Mouse (Mus musculus): ENCODE measurements around the gene Gm49380.

The Gm49380 gene

DNA sequence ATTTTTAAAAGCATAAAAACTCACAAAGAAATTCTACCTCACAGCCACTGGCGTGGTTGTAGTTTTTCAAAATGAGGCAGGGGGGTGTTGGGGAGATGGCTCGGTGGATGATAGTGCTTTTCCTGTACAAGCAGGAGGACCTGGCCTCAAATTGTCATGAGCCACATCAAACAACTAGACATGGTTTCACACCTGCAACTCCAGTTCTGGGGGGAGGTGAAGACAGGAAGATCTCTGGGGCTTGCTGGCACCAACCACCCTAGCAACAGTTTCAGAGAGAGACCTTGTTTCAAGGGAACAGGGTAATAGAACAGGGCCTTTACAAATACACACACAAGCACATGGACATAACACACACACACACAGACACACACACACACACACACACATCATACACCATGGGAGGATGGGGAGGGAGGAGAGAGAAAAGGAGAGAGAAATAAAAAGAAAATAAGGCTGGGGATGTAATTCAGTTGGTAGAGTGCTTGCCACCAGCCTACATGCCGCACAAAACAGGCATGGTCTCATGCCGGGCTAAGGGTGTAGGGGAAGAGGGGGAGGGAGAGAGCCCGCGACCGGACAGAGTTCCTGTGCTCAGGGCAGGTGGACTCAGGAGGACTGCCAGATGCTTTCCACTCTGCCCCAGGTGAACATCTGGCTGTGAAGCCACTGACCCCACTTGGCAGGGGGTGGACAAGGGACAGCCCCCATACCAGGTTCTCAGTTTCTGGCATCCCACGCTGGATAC is 91.0 kb downstream of the Gm49380 start:
- DNase-seq (ENCODE audit: low read depth, low spot score): no peak

DNA sequence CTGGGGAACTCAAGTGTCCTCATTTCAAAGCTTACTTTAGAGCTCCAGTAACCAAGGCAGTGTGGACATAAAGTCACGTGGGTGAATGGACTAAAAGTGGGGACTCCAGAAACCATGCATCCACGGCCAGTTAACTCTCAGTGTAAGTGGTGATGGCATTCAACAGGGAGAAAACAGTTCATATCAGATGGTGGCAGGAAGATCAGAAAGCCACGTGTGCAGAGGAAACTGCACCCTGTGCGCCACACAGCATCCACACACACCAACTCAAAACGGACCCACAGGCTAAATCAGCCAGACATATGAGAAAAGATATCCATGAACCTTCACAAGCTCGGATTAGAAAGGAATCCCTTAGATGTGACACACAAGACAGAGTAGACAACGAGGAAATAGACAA is 93.3 kb downstream of the Gm49380 start:
- DNase-seq (ENCODE audit: low read depth, low spot score): no peak

DNA sequence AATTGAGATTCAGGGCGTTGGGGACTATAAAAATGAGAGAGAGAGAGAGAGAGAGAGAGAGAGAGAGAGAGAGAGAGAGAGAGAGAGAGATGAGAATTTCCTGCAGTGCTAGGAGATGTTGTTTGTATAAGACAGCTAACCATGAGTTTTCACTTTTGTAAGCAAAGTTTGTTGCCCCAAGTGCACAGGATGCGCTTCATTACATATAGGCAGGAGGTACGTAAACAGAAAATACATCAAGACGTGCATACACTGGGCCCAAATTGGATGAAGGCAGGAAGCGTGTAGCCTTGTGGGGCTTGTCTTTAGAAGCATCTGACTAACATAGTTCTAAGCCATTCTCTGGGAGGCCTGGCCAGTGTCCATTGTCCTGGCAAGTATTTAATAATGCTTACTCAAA is 95.5 kb downstream of the Gm49380 start:
- DNase-seq (ENCODE audit: low read depth, low spot score): no peak

All from ZHBTc4 (cell line).